Comparison of ENCODE assay signal across 21 mouse cellular contexts in genomic region chr15:4087914-4088313, GRCm38 (mm10).
DNase-seq lines count a peak whose midpoint lies in the region; ATAC-seq and TF ChIP-seq lines count a peak whose summit lies in the region.
"Had no signal": no experiment of that assay in that cellular context is flagged by ENCODE, and none has a peak within 500 bp of the region (broad histone marks: within the 10 kb centered on the region; RNA-seq: fewer than 3 reads in every experiment).

No protein-coding gene starts in this region.

- peak; percentile 60; the same call in 1 of the 2 replicates for ATAC-seq in forebrain, embryonic 11.5 days (replicated peaks; ENCODE audit: low FRiP score)
- no peak for ATAC-seq in forebrain, postnatal 0 days
- ATAC-seq in midbrain, embryonic 11.5 days (ENCODE audit: low FRiP score) = 0 out of 2 replicates have a peak, but pooled peaks have one; percentile 58
- ATAC-seq in midbrain, postnatal 0 days (ENCODE audit: low FRiP score) = no peak
- ATAC-seq in hindbrain, embryonic 13.5 days (ENCODE audit: low FRiP score) = peak; percentile 66; the same call in 1 of the 2 replicates
- ATAC-seq in midbrain, embryonic 16.5 days = 0 out of 2 replicates have a peak, but pooled peaks have one; percentile 21
- ATAC-seq in stomach, postnatal 0 days (ENCODE audit: low FRiP score, low TSS enrichment) = no peak
- ATAC-seq: activated CD4-positive, CD25-positive, alpha-beta regulatory T cell, adult 4 months had no signal

- no peaks in the 10 kb centered on the region for H3K9me3 ChIP-seq in forebrain, embryonic 11.5 days (ENCODE audit: control insufficient read depth, low read length)
- no peaks in the 10 kb centered on the region for H3K9me3 ChIP-seq in forebrain, postnatal 0 days (ENCODE audit: low read length)
- H3K9me3 ChIP-seq in midbrain, embryonic 11.5 days (ENCODE audit: control insufficient read depth, low read length) = no peaks in the 10 kb centered on the region
- H3K9me3 ChIP-seq in midbrain, postnatal 0 days (ENCODE audit: low read length) = no peaks in the 10 kb centered on the region
- H3K9me3 ChIP-seq in hindbrain, embryonic 13.5 days = no peaks in the 10 kb centered on the region
- H3K9me3 ChIP-seq in midbrain, embryonic 16.5 days (replicated peaks; ENCODE audit: control insufficient read depth, low read length, poor library complexity, severe bottlenecking) = no peaks in the 10 kb centered on the region
- no peaks in the 10 kb centered on the region for H3K9me3 ChIP-seq in stomach, postnatal 0 days (ENCODE audit: control insufficient read depth, low read length)
- H3K9me3 ChIP-seq: embryonic facial prominence, embryonic 13.5 days; heart, embryonic 13.5 days; hindbrain, embryonic 15.5 days; megakaryocyte, embryonic 14.5 days had no signal

- WGBS in forebrain, embryonic 11.5 days = 71% methylated on average over 7 of the region's 7 CpGs
- 49% methylated on average over 7 of the region's 7 CpGs for WGBS in forebrain, postnatal 0 days
- 72% methylated on average over 7 of the region's 7 CpGs for whole genome bisulfite sequencing in midbrain, embryonic 11.5 days
- WGBS in midbrain, postnatal 0 days = 48% methylated on average over 7 of the region's 7 CpGs
- 30% methylated on average over 7 of the region's 7 CpGs for WGBS in hindbrain, embryonic 13.5 days
- 45% methylated on average over 7 of the region's 7 CpGs for WGBS in midbrain, embryonic 16.5 days
- WGBS in stomach, postnatal 0 days = 66% methylated on average over 7 of the region's 7 CpGs

- no peak for TF ChIP-seq EP300 in stomach, postnatal 0 days (optimal IDR thresholded peaks at IDR 0.05)

- H3K27me3 ChIP-seq in forebrain, embryonic 11.5 days (ENCODE audit: control insufficient read depth, insufficient read depth, low read length) = no peaks in the 10 kb centered on the region
- H3K27me3 ChIP-seq in forebrain, postnatal 0 days (ENCODE audit: insufficient read depth, low read length) = no peaks in the 10 kb centered on the region
- no peaks in the 10 kb centered on the region for H3K27me3 ChIP-seq in midbrain, embryonic 11.5 days (ENCODE audit: control insufficient read depth, insufficient read depth, low read length)
- H3K27me3 ChIP-seq in midbrain, postnatal 0 days (ENCODE audit: insufficient read depth, low read length) = no peaks in the 10 kb centered on the region
- H3K27me3 ChIP-seq in hindbrain, embryonic 13.5 days = no peaks in the 10 kb centered on the region
- H3K27me3 ChIP-seq in midbrain, embryonic 16.5 days (ENCODE audit: control insufficient read depth, insufficient read depth, low read depth, low read length) = no peaks in the 10 kb centered on the region
- no peaks in the 10 kb centered on the region for H3K27me3 ChIP-seq in stomach, postnatal 0 days (ENCODE audit: control insufficient read depth, insufficient read depth, low read length)
- H3K27me3 ChIP-seq: CH12.LX; embryonic facial prominence, embryonic 13.5 days; heart, embryonic 13.5 days; hindbrain, embryonic 15.5 days; megakaryocyte, embryonic 14.5 days had no signal

- H3K27ac ChIP-seq in forebrain, embryonic 11.5 days (ENCODE audit: low read depth, low read length) = no peak overlapping the region
- no peak overlapping the region for H3K27ac ChIP-seq in forebrain, postnatal 0 days (ENCODE audit: low read depth, low read length)
- no peak overlapping the region for H3K27ac ChIP-seq in midbrain, embryonic 11.5 days (ENCODE audit: low read depth, low read length)
- no peak overlapping the region for H3K27ac ChIP-seq in midbrain, postnatal 0 days (ENCODE audit: low read depth, low read length)
- no peak overlapping the region for H3K27ac ChIP-seq in hindbrain, embryonic 13.5 days
- no peak overlapping the region for H3K27ac ChIP-seq in midbrain, embryonic 16.5 days (ENCODE audit: low read length)
- H3K27ac ChIP-seq in stomach, postnatal 0 days (replicated peaks) = no peak overlapping the region
- H3K27ac ChIP-seq: embryonic facial prominence, embryonic 13.5 days; heart, embryonic 13.5 days; hindbrain, embryonic 15.5 days had no signal

- no peak overlapping the region for H3K9ac ChIP-seq in forebrain, embryonic 11.5 days (ENCODE audit: low read length)
- no peak overlapping the region for H3K9ac ChIP-seq in forebrain, postnatal 0 days
- H3K9ac ChIP-seq in midbrain, embryonic 11.5 days (ENCODE audit: low read length) = no peak overlapping the region
- no peak overlapping the region for H3K9ac ChIP-seq in midbrain, postnatal 0 days (replicated peaks; ENCODE audit: low read length, poor library complexity, severe bottlenecking)
- H3K9ac ChIP-seq in hindbrain, embryonic 13.5 days = no peak overlapping the region
- no peak overlapping the region for H3K9ac ChIP-seq in midbrain, embryonic 16.5 days (ENCODE audit: low read depth, low read length)
- no peak overlapping the region for H3K9ac ChIP-seq in stomach, postnatal 0 days (ENCODE audit: low read length)
- H3K9ac ChIP-seq: embryonic facial prominence, embryonic 13.5 days; heart, embryonic 13.5 days; hindbrain, embryonic 15.5 days; lung, embryonic 14.5 days had no signal

- 0 out of 2 replicates have a peak, but pooled peaks cover 2% of the 10 kb centered on the region for H3K4me1 ChIP-seq in forebrain, embryonic 11.5 days (replicated peaks; ENCODE audit: control insufficient read depth, insufficient read depth, low read length)
- no peaks in the 10 kb centered on the region for H3K4me1 ChIP-seq in forebrain, postnatal 0 days (ENCODE audit: insufficient read depth)
- no peaks in the 10 kb centered on the region for H3K4me1 ChIP-seq in midbrain, embryonic 11.5 days (ENCODE audit: control insufficient read depth, insufficient read depth, low read length)
- H3K4me1 ChIP-seq in midbrain, postnatal 0 days (ENCODE audit: insufficient read depth, low read length) = no peaks in the 10 kb centered on the region
- H3K4me1 ChIP-seq in hindbrain, embryonic 13.5 days (replicated peaks) = no peaks in the 10 kb centered on the region
- H3K4me1 ChIP-seq in midbrain, embryonic 16.5 days (ENCODE audit: control insufficient read depth, insufficient read depth, low read length) = no peaks in the 10 kb centered on the region
- no peaks in the 10 kb centered on the region for H3K4me1 ChIP-seq in stomach, postnatal 0 days (replicated peaks; ENCODE audit: control insufficient read depth, insufficient read depth)
- H3K4me1 ChIP-seq: heart, embryonic 13.5 days; hindbrain, embryonic 15.5 days had no signal

- no peak for TF ChIP-seq CTCF in forebrain, postnatal 0 days (IDR thresholded peaks at IDR 0.05; ENCODE audit: low read depth)
- no peak for TF ChIP-seq CTCF in midbrain, postnatal 0 days (IDR thresholded peaks at IDR 0.05)
- TF ChIP-seq CTCF in stomach, postnatal 0 days (IDR thresholded peaks at IDR 0.05; ENCODE audit: low read depth) = no peak

- H3K4me3 ChIP-seq in forebrain, embryonic 11.5 days (ENCODE audit: low read depth, low read length) = no peak overlapping the region
- H3K4me3 ChIP-seq in forebrain, postnatal 0 days (ENCODE audit: low read depth, low read length) = no peak overlapping the region
- no peak overlapping the region for H3K4me3 ChIP-seq in midbrain, embryonic 11.5 days (ENCODE audit: low read depth, low read length)
- H3K4me3 ChIP-seq in midbrain, postnatal 0 days (ENCODE audit: low read depth, low read length) = no peak overlapping the region
- H3K4me3 ChIP-seq in hindbrain, embryonic 13.5 days = no peak overlapping the region
- H3K4me3 ChIP-seq in midbrain, embryonic 16.5 days (ENCODE audit: low read depth, low read length) = no peak overlapping the region
- no peak overlapping the region for H3K4me3 ChIP-seq in stomach, postnatal 0 days (ENCODE audit: low read depth, low read length)
- H3K4me3 ChIP-seq: embryonic facial prominence, embryonic 13.5 days; heart, embryonic 13.5 days; hindbrain, embryonic 15.5 days; megakaryocyte, embryonic 14.5 days had no signal

- H3K36me3 ChIP-seq in forebrain, embryonic 11.5 days (ENCODE audit: control insufficient read depth, insufficient read depth, low read length) = no peaks in the 10 kb centered on the region; the same call in 1 of the 2 replicates
- H3K36me3 ChIP-seq in forebrain, postnatal 0 days (ENCODE audit: insufficient read depth) = peaks cover 13% of the 10 kb centered on the region; the same call in 1 of the 2 replicates
- H3K36me3 ChIP-seq in midbrain, embryonic 11.5 days (ENCODE audit: control insufficient read depth, insufficient read depth, low read length) = no peaks in the 10 kb centered on the region
- H3K36me3 ChIP-seq in midbrain, postnatal 0 days (ENCODE audit: insufficient read depth, low read length) = peaks cover 14% of the 10 kb centered on the region; the same call in 1 of the 2 replicates
- H3K36me3 ChIP-seq in hindbrain, embryonic 13.5 days = peaks cover 14% of the 10 kb centered on the region
- peaks cover 7% of the 10 kb centered on the region; the same call in 1 of the 2 replicates for H3K36me3 ChIP-seq in midbrain, embryonic 16.5 days (ENCODE audit: control insufficient read depth, insufficient read depth, low read length)
- no peaks in the 10 kb centered on the region for H3K36me3 ChIP-seq in stomach, postnatal 0 days (ENCODE audit: control insufficient read depth, insufficient read depth, low read length)

- no peak for DNase-seq in forebrain, embryonic 11.5 days (ENCODE audit: low spot score)
- DNase-seq in forebrain, postnatal 0 days = no peak
- DNase-seq in midbrain, embryonic 11.5 days (ENCODE audit: low spot score, missing footprints) = no peak
- no peak for DNase-seq in midbrain, postnatal 0 days (ENCODE audit: low spot score)
- no peak for DNase-seq in stomach, postnatal 0 days (ENCODE audit: low spot score)
- DNase-seq in cerebellum, adult 18-20 months = no peak
- DNase-seq: adrenal gland, postnatal 36 days; cerebellum, postnatal 36 days; gastrocnemius, postnatal 36 days; kidney, adult 2 months; liver; lung, embryonic 14.5 days; thymus, postnatal 14 days had no signal

- no peak overlapping the region for H3K4me2 ChIP-seq in forebrain, embryonic 11.5 days (ENCODE audit: low read depth, low read length, severe bottlenecking)
- H3K4me2 ChIP-seq in forebrain, postnatal 0 days (ENCODE audit: low read depth) = no peak overlapping the region
- H3K4me2 ChIP-seq in midbrain, embryonic 11.5 days = no peak overlapping the region
- no peak overlapping the region for H3K4me2 ChIP-seq in midbrain, postnatal 0 days (ENCODE audit: low read depth, low read length, poor library complexity, severe bottlenecking)
- H3K4me2 ChIP-seq in hindbrain, embryonic 13.5 days = no peak overlapping the region
- no peak overlapping the region for H3K4me2 ChIP-seq in midbrain, embryonic 16.5 days (ENCODE audit: low read length)
- no peak overlapping the region for H3K4me2 ChIP-seq in stomach, postnatal 0 days (replicated peaks; ENCODE audit: low read depth)
- H3K4me2 ChIP-seq: embryonic facial prominence, embryonic 13.5 days; heart, embryonic 13.5 days; hindbrain, embryonic 15.5 days; lung, embryonic 14.5 days had no signal

Comparison
In these comparisons a context has a peak if more than half of its experiments do, and no peak if none do; other contexts are left out.
1. ATAC-seq: peak in forebrain, embryonic 11.5 days (single experiment), midbrain, embryonic 11.5 days (single experiment), hindbrain, embryonic 13.5 days (single experiment) and midbrain, embryonic 16.5 days (single experiment); none in forebrain, postnatal 0 days (single experiment), midbrain, postnatal 0 days (single experiment) and stomach, postnatal 0 days (single experiment).